Mouse (Mus musculus): ENCODE data around the gene Cox5a. TPM values are rescaled to one million over a fixed set of nuclear protein-coding genes. Genes with fewer than 3 reads are reported as not detected.

Cox5a gene
- polyA plus RNA-seq, 1 experiment = 135 TPM

- peaks cover 8% of the 10 kb centered on the region for H3K4me1 ChIP-seq (ENCODE audit: control insufficient read depth, insufficient read depth, insufficient read length)
- no peak for DNase-seq (ENCODE audit: low read depth in 1 of 2, low spot score in 2 of 2)
- H3K27me3 ChIP-seq (ENCODE audit: control insufficient read depth, insufficient read depth, low read length) = no peaks in the 10 kb centered on the region
- H3K36me3 ChIP-seq (ENCODE audit: control insufficient read depth, insufficient read depth, low read length) = peaks cover 5% of the 10 kb centered on the region; the same call in 1 of the 2 replicates
- no peak for TF ChIP-seq POLR2A (IDR thresholded peaks at IDR 0.05; ENCODE audit: low read depth, low read length)
- no peak for TF ChIP-seq CTCF (IDR thresholded peaks at IDR 0.05; ENCODE audit: extremely low read depth, insufficient read depth, insufficient read length, insufficient replicate concordance)
- H3K4me3 ChIP-seq (ENCODE audit: extremely low read depth, insufficient read depth, insufficient read length) = no peak overlapping the region
- 0 out of 2 replicates have a peak overlapping the region, but pooled peaks have one; percentile 2 for H3K27ac ChIP-seq (ENCODE audit: insufficient read depth, low read length)
Measured at GRCm38 (mm10) chr9:57524439-57524838, 3.4 kb downstream of the Cox5a start.

- no peak for DNase-seq (ENCODE audit: low read depth in 1 of 2, low spot score in 2 of 2)
- Histone ChIP-seq H3K4me1 (ENCODE audit: control insufficient read depth, insufficient read depth, insufficient read length) (peaks cover 8% of the 10 kb centered on the region), H3K4me3 (ENCODE audit: extremely low read depth, insufficient read depth, insufficient read length) (no peak overlapping the region), H3K36me3 (ENCODE audit: control insufficient read depth, insufficient read depth, low read length) (peaks cover 7% of the 10 kb centered on the region), H3K27ac (ENCODE audit: insufficient read depth, low read length) (no peak overlapping the region), H3K27me3 (ENCODE audit: control insufficient read depth, insufficient read depth, low read length) (no peaks in the 10 kb centered on the region)
- WGBS = 47% methylated on average over 2 of the region's 2 CpGs
- TF ChIP-seq POLR2A (IDR thresholded peaks at IDR 0.05; ENCODE audit: low read depth, low read length) (no peak), CTCF (IDR thresholded peaks at IDR 0.05; ENCODE audit: extremely low read depth, insufficient read depth, insufficient read length, insufficient replicate concordance) (no peak)
Measured at GRCm38 (mm10) chr9:57525516-57525915, 4.4 kb downstream of the Cox5a start.

GRCm38 (mm10) chr9:57526435-57526834 lies 5.4 kb downstream of the Cox5a start:
- Histone ChIP-seq H3K4me1 (ENCODE audit: control insufficient read depth, insufficient read depth, insufficient read length) (peaks cover 8% of the 10 kb centered on the region), H3K27me3 (ENCODE audit: control insufficient read depth, insufficient read depth, low read length) (no peaks in the 10 kb centered on the region), H3K36me3 (ENCODE audit: control insufficient read depth, insufficient read depth, low read length) (peaks cover 11% of the 10 kb centered on the region), H3K27ac (ENCODE audit: insufficient read depth, low read length) (no peak overlapping the region), H3K4me3 (ENCODE audit: extremely low read depth, insufficient read depth, insufficient read length) (no peak overlapping the region)
- TF ChIP-seq CTCF (IDR thresholded peaks at IDR 0.05; ENCODE audit: extremely low read depth, insufficient read depth, insufficient read length, insufficient replicate concordance) = no peak
- no peak for TF ChIP-seq POLR2A (IDR thresholded peaks at IDR 0.05; ENCODE audit: low read depth, low read length)
- no peak for DNase-seq (ENCODE audit: low read depth in 1 of 2, low spot score in 2 of 2)

GRCm38 (mm10) chr9:57531946-57532345 lies 10.9 kb downstream of the Cox5a start:
- H3K27me3 ChIP-seq (ENCODE audit: control insufficient read depth, insufficient read depth, low read length) = no peaks in the 10 kb centered on the region
- TF ChIP-seq CTCF (IDR thresholded peaks at IDR 0.05; ENCODE audit: extremely low read depth, insufficient read depth, insufficient read length, insufficient replicate concordance) (no peak), POLR2A (IDR thresholded peaks at IDR 0.05; ENCODE audit: low read depth, low read length) (no peak)
- peaks cover 2% of the 10 kb centered on the region; the same call in 1 of the 2 replicates for H3K4me1 ChIP-seq (ENCODE audit: control insufficient read depth, insufficient read depth, insufficient read length)
- no peak for DNase-seq (ENCODE audit: low read depth in 1 of 2, low spot score in 2 of 2)
- no peak overlapping the region for H3K27ac ChIP-seq (ENCODE audit: insufficient read depth, low read length)
- peaks cover 17% of the 10 kb centered on the region for H3K36me3 ChIP-seq (ENCODE audit: control insufficient read depth, insufficient read depth, low read length)
- H3K4me3 ChIP-seq (ENCODE audit: extremely low read depth, insufficient read depth, insufficient read length) = no peak overlapping the region
- 93% methylated on average over 1 of the region's 1 CpGs for WGBS

GRCm38 (mm10) chr9:57536362-57536761 lies 15.3 kb downstream of the Cox5a start:
- WGBS = 85% methylated on average over 5 of the region's 5 CpGs
- TF ChIP-seq CTCF (IDR thresholded peaks at IDR 0.05; ENCODE audit: extremely low read depth, insufficient read depth, insufficient read length, insufficient replicate concordance) (no peak), POLR2A (IDR thresholded peaks at IDR 0.05; ENCODE audit: low read depth, low read length) (no peak)

GRCm38 (mm10) chr9:57537044-57537727 lies 16.1 kb downstream of the Cox5a start, which contains the start of gene Fam219b:
Gene Fam219b (plus strand): TSS chr9:57537528.
- H3K4me3 ChIP-seq (ENCODE audit: extremely low read depth, insufficient read depth, insufficient read length) = peak within 1 kb of the TSS; percentile 59
- peaks cover 2% of the 10 kb centered on the region; the same call in 1 of the 2 replicates for H3K4me1 ChIP-seq (ENCODE audit: control insufficient read depth, insufficient read depth, insufficient read length)
- H3K27ac ChIP-seq (ENCODE audit: insufficient read depth, low read length) = peak within 1 kb of the TSS; percentile 37
- no peaks in the 10 kb centered on the region for H3K27me3 ChIP-seq (ENCODE audit: control insufficient read depth, insufficient read depth, low read length)
- H3K36me3 ChIP-seq (ENCODE audit: control insufficient read depth, insufficient read depth, low read length) = peaks cover 4% of the 10 kb centered on the region
- DNase-seq (ENCODE audit: low read depth in 1 of 2, low spot score in 2 of 2) = peak; percentile 51 to 85
- TF ChIP-seq CTCF (IDR thresholded peaks at IDR 0.05; ENCODE audit: extremely low read depth, insufficient read depth, insufficient read length, insufficient replicate concordance) (no peak), POLR2A (IDR thresholded peaks at IDR 0.05; ENCODE audit: low read depth, low read length) (no peak; the same call in 1 of the 2 replicates)
- 3% methylated on average over 45 of the region's 45 CpGs for WGBS

More at GRCm38 (mm10) chr9:57536362-57536761, 15.3 kb downstream of the Cox5a start:
- Histone ChIP-seq H3K27me3 (ENCODE audit: control insufficient read depth, insufficient read depth, low read length) (no peaks in the 10 kb centered on the region), H3K36me3 (ENCODE audit: control insufficient read depth, insufficient read depth, low read length) (peaks cover 8% of the 10 kb centered on the region), H3K27ac (ENCODE audit: insufficient read depth, low read length) (no peak overlapping the region), H3K4me1 (ENCODE audit: control insufficient read depth, insufficient read depth, insufficient read length) (peaks cover 2% of the 10 kb centered on the region; the same call in 1 of the 2 replicates), H3K4me3 (ENCODE audit: extremely low read depth, insufficient read depth, insufficient read length) (no peak overlapping the region)
- DNase-seq (ENCODE audit: low read depth in 1 of 2, low spot score in 2 of 2) = no peak

GRCm38 (mm10) chr9:57537728-57538181 lies 16.7 kb downstream of the Cox5a start:
- Histone ChIP-seq H3K4me3 (ENCODE audit: extremely low read depth, insufficient read depth, insufficient read length) (peak overlapping the region; percentile 59), H3K27ac (ENCODE audit: insufficient read depth, low read length) (peak overlapping the region; percentile 37), H3K4me1 (ENCODE audit: control insufficient read depth, insufficient read depth, insufficient read length) (peaks cover 2% of the 10 kb centered on the region; the same call in 1 of the 2 replicates), H3K36me3 (ENCODE audit: control insufficient read depth, insufficient read depth, low read length) (peaks cover 2% of the 10 kb centered on the region), H3K27me3 (ENCODE audit: control insufficient read depth, insufficient read depth, low read length) (no peaks in the 10 kb centered on the region)
- DNase-seq (ENCODE audit: low read depth in 1 of 2, low spot score in 2 of 2) = no peak
- WGBS = under 1% methylated on average over 24 of the region's 24 CpGs
- TF ChIP-seq POLR2A (IDR thresholded peaks at IDR 0.05; ENCODE audit: low read depth, low read length) (no peak; the same call in 1 of the 2 replicates), CTCF (IDR thresholded peaks at IDR 0.05; ENCODE audit: extremely low read depth, insufficient read depth, insufficient read length, insufficient replicate concordance) (no peak)
